Mouse (Mus musculus) lung, postnatal 0 days (tissue): Measurements from ENCODE around the gene Tnni1.

Source experiments
- CTCF ChIP-seq: IDR thresholded peaks from 2 replicates; pipeline ENCODE4 v1.5.1; 2016; ENCODE audit warnings: antibody characterized with exemption, mild to moderate bottlenecking
- EP300 ChIP-seq: IDR thresholded peaks from 2 replicates; pipeline ENCODE4 v1.6.1; 2016; ENCODE audit warnings: antibody characterized with exemption, mild to moderate bottlenecking, control low read depth

DNA sequence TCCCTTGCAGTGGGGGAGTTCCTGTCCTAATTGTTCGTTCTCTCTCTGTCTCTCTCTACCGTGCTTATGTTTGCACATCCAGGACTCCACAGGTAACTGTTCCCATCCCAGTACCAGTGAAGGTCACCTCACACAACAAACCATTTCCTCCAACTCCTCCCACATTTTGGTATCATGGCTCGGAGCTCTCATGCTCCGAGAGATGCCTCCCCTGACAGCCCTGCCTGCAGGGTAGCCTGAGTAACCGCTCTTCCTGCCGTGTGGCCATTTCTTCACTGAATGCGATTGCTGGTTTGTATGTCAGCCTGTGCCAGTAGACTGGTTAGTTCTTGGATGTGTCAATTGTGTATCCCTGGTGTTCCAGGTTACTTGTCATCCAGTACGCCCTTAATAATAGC, 7.7 kb upstream of the Tnni1 start:
- no peak for TF ChIP-seq CTCF
- TF ChIP-seq EP300 = no peak
